Mouse (Mus musculus): ENCODE measurements at regions not wholly inside any gene's neighbourhood (a gene's known extent, or its start where the extent isn't known, plus 50 kb on each side); places are given as distances from the start of the nearest gene placed in this dataset.
A peak's percentile ranks its signal among the peaks of the same experiment; 100 is the strongest.

GRCm38 (mm10) chr15:93832431-93832936 is 236.8 kb upstream of the Prickle1 start:
- Histone ChIP-seq H3K4me2 (ENCODE audit: low read length) (no peak overlapping the region), H3K36me3 (ENCODE audit: control insufficient read depth, insufficient read depth, low read length) (no peaks in the 10 kb centered on the region), H3K27me3 (ENCODE audit: control insufficient read depth, insufficient read depth, low read length) (no peaks in the 10 kb centered on the region), H3K4me3 (replicated peaks; ENCODE audit: low read depth, low read length) (no peak overlapping the region), H3K27ac (replicated peaks; ENCODE audit: low read depth, low read length) (no peak overlapping the region), H3K4me1 (ENCODE audit: control insufficient read depth, insufficient read depth, low read length) (no peaks in the 10 kb centered on the region), H3K9me3 (ENCODE audit: control insufficient read depth, low read length) (no peaks in the 10 kb centered on the region), H3K9ac (replicated peaks; ENCODE audit: low read length) (no peak overlapping the region)
- no peak for DNase-seq
- 89% methylated on average over 14 of the region's 14 CpGs for WGBS
- ATAC-seq (ENCODE audit: low FRiP score, low TSS enrichment): no peak

GRCm38 (mm10) chr15:93831148-93831547 is 235.5 kb upstream of the Prickle1 start:
- H3K9me3 ChIP-seq (ENCODE audit: control insufficient read depth, low read length): no peaks in the 10 kb centered on the region
- H3K4me2 ChIP-seq (ENCODE audit: low read length): no peak overlapping the region
- WGBS: 81% methylated on average over 3 of the region's 3 CpGs
- ATAC-seq (ENCODE audit: low FRiP score, low TSS enrichment): no peak
- H3K27ac ChIP-seq (replicated peaks; ENCODE audit: low read depth, low read length): no peak overlapping the region
- H3K9ac ChIP-seq (replicated peaks; ENCODE audit: low read length): no peak overlapping the region
- no peaks in the 10 kb centered on the region for H3K4me1 ChIP-seq (ENCODE audit: control insufficient read depth, insufficient read depth, low read length)
- DNase-seq: no peak
- no peaks in the 10 kb centered on the region for H3K36me3 ChIP-seq (ENCODE audit: control insufficient read depth, insufficient read depth, low read length)
- no peaks in the 10 kb centered on the region for H3K27me3 ChIP-seq (ENCODE audit: control insufficient read depth, insufficient read depth, low read length)
- H3K4me3 ChIP-seq (replicated peaks; ENCODE audit: low read depth, low read length): no peak overlapping the region

GRCm38 (mm10) chr15:93824729-93825694 is 229.3 kb upstream of the Prickle1 start:
- H3K36me3 ChIP-seq (ENCODE audit: control insufficient read depth, insufficient read depth, low read length): no peaks in the 10 kb centered on the region
- no peak overlapping the region for H3K27ac ChIP-seq (replicated peaks; ENCODE audit: low read depth, low read length)
- no peaks in the 10 kb centered on the region for H3K4me1 ChIP-seq (ENCODE audit: control insufficient read depth, insufficient read depth, low read length)
- H3K27me3 ChIP-seq (ENCODE audit: control insufficient read depth, insufficient read depth, low read length): no peaks in the 10 kb centered on the region
- H3K9me3 ChIP-seq (ENCODE audit: control insufficient read depth, low read length): no peaks in the 10 kb centered on the region
- peak overlapping the region; percentile 8; the same call in 1 of the 2 replicates for H3K4me2 ChIP-seq (ENCODE audit: low read length)
- 71% methylated on average over 28 of the region's 28 CpGs for WGBS
- no peak overlapping the region for H3K9ac ChIP-seq (replicated peaks; ENCODE audit: low read length)
- ATAC-seq (ENCODE audit: low FRiP score, low TSS enrichment) (no peak), DNase-seq (peak; percentile 20)
- no peak overlapping the region for H3K4me3 ChIP-seq (replicated peaks; ENCODE audit: low read depth, low read length)

GRCm38 (mm10) chr15:93821236-93821635 is 225.5 kb upstream of the Prickle1 start:
- H3K4me2 ChIP-seq (ENCODE audit: low read length): no peak overlapping the region
- H3K36me3 ChIP-seq (ENCODE audit: control insufficient read depth, insufficient read depth, low read length): no peaks in the 10 kb centered on the region
- 93% methylated on average over 6 of the region's 6 CpGs for WGBS
- no peak for DNase-seq
- no peaks in the 10 kb centered on the region for H3K9me3 ChIP-seq (ENCODE audit: control insufficient read depth, low read length)
- H3K9ac ChIP-seq (replicated peaks; ENCODE audit: low read length): no peak overlapping the region
- H3K4me3 ChIP-seq (replicated peaks; ENCODE audit: low read depth, low read length): no peak overlapping the region
- H3K27ac ChIP-seq (replicated peaks; ENCODE audit: low read depth, low read length): no peak overlapping the region
- no peaks in the 10 kb centered on the region for H3K27me3 ChIP-seq (ENCODE audit: control insufficient read depth, insufficient read depth, low read length)
- no peaks in the 10 kb centered on the region for H3K4me1 ChIP-seq (ENCODE audit: control insufficient read depth, insufficient read depth, low read length)
- no peak for ATAC-seq (ENCODE audit: low FRiP score, low TSS enrichment)

DNA sequence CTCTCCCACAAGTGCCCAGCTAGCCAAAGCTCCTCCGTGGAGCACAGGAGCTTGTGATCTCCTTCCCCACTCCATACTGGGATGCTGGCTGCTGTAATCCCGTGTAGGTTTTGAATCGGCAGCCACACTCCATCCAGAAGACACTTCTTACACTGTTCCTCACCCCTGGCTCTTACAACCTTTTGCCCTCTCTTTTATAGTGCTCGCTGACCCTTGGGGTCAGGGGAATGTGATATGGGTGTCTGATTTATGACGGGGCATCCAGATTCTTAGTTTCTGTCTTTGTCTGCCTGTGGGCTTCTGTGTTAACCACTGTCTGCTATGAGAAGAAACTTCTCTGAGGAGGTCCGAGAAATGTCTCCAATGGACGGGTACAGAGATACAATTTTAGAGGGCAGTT is 216.3 kb upstream of the Prickle1 start:
- Histone ChIP-seq H3K4me3 (replicated peaks; ENCODE audit: low read depth, low read length) (no peak overlapping the region), H3K9ac (replicated peaks; ENCODE audit: low read length) (no peak overlapping the region), H3K27ac (replicated peaks; ENCODE audit: low read depth, low read length) (no peak overlapping the region), H3K36me3 (ENCODE audit: control insufficient read depth, insufficient read depth, low read length) (no peaks in the 10 kb centered on the region), H3K9me3 (ENCODE audit: control insufficient read depth, low read length) (no peaks in the 10 kb centered on the region), H3K27me3 (ENCODE audit: control insufficient read depth, insufficient read depth, low read length) (no peaks in the 10 kb centered on the region), H3K4me1 (ENCODE audit: control insufficient read depth, insufficient read depth, low read length) (no peaks in the 10 kb centered on the region), H3K4me2 (ENCODE audit: low read length) (no peak overlapping the region)
- DNase-seq (no peak), ATAC-seq (ENCODE audit: low FRiP score, low TSS enrichment) (no peak)
- 79% methylated on average over 7 of the region's 7 CpGs for WGBS

DNA sequence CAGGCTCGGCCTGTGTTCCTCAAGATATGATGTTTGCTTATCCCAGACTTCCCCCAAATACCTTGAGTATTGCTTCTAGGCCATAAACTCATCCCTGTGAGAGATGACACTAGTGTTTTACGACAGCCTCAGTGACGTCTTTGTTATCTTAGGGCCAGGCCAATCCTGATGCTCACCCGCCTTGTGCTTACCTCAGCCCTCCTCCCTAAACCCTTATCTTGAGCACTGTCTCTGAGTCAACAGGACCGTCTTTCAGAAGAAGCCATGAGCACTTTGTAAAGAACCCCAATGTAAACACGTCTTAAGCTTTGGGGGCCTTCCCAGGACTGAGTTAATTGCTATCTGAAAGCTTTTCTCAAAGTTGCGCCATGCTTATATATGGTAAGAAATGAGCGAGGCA is 212.3 kb upstream of the Prickle1 start:
- H3K36me3 ChIP-seq (ENCODE audit: control insufficient read depth, insufficient read depth, low read length): no peaks in the 10 kb centered on the region
- DNase-seq (no peak), ATAC-seq (ENCODE audit: low FRiP score, low TSS enrichment) (no peak)
- 89% methylated on average over 8 of the region's 8 CpGs for WGBS
- no peaks in the 10 kb centered on the region for H3K4me1 ChIP-seq (ENCODE audit: control insufficient read depth, insufficient read depth, low read length)
- H3K9ac ChIP-seq (replicated peaks; ENCODE audit: low read length): no peak overlapping the region
- H3K27ac ChIP-seq (replicated peaks; ENCODE audit: low read depth, low read length): no peak overlapping the region
- no peak overlapping the region for H3K4me2 ChIP-seq (ENCODE audit: low read length)
- H3K9me3 ChIP-seq (ENCODE audit: control insufficient read depth, low read length): no peaks in the 10 kb centered on the region
- H3K4me3 ChIP-seq (replicated peaks; ENCODE audit: low read depth, low read length): no peak overlapping the region
- no peaks in the 10 kb centered on the region for H3K27me3 ChIP-seq (ENCODE audit: control insufficient read depth, insufficient read depth, low read length)

DNA sequence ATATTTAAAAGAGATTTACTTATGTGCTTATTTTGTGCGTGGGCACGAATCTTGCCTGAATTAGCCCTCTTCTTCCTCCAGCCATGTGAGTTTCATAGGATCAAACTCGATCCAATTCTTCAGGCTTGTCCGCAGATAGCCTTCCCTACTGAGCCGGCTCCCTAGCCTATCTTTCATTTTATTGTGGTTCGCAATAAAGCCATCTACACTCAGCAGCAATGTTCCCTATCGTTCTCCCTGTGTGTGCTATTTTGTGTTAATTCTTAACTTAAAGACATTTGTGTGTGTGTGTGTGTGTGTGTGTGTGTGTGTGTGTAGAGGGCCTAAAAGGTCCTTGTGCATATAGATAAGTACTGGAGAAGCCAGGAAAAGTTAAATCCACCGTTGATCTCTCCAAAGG is 211.8 kb upstream of the Prickle1 start:
- H3K4me2 ChIP-seq (ENCODE audit: low read length): no peak overlapping the region
- no peaks in the 10 kb centered on the region for H3K27me3 ChIP-seq (ENCODE audit: control insufficient read depth, insufficient read depth, low read length)
- H3K9me3 ChIP-seq (ENCODE audit: control insufficient read depth, low read length): no peaks in the 10 kb centered on the region
- no peak for ATAC-seq (ENCODE audit: low FRiP score, low TSS enrichment)
- H3K9ac ChIP-seq (replicated peaks; ENCODE audit: low read length): no peak overlapping the region
- no peak overlapping the region for H3K4me3 ChIP-seq (replicated peaks; ENCODE audit: low read depth, low read length)
- DNase-seq: no peak
- no peaks in the 10 kb centered on the region for H3K4me1 ChIP-seq (ENCODE audit: control insufficient read depth, insufficient read depth, low read length)
- WGBS: 92% methylated on average over 8 of the region's 8 CpGs
- H3K36me3 ChIP-seq (ENCODE audit: control insufficient read depth, insufficient read depth, low read length): no peaks in the 10 kb centered on the region
- H3K27ac ChIP-seq (replicated peaks; ENCODE audit: low read depth, low read length): no peak overlapping the region

DNA sequence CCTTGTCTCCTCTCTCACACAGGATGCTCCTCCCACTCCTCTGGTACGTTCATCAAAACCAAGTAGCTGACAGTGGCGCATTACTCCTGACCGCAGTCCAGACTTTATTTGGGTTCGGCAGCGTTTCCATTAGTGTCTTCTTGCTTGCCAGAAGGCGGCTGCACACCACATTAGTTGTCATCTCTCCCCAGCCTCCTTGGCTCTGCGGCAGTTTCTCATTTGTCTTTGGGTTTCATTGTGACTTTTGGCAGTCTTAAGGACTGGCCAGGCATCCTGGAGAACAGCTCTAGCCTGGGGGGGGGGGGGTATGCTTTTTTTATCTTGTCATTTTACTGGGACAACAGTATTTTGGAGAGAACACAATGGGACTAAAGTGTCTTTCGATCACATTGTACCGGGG is 209.0 kb upstream of the Prickle1 start:
- Histone ChIP-seq H3K36me3 (ENCODE audit: control insufficient read depth, insufficient read depth, low read length) (no peaks in the 10 kb centered on the region), H3K9me3 (ENCODE audit: control insufficient read depth, low read length) (no peaks in the 10 kb centered on the region), H3K9ac (replicated peaks; ENCODE audit: low read length) (no peak overlapping the region), H3K4me3 (replicated peaks; ENCODE audit: low read depth, low read length) (no peak overlapping the region), H3K4me2 (ENCODE audit: low read length) (no peak overlapping the region), H3K27ac (replicated peaks; ENCODE audit: low read depth, low read length) (no peak overlapping the region), H3K4me1 (ENCODE audit: control insufficient read depth, insufficient read depth, low read length) (no peaks in the 10 kb centered on the region), H3K27me3 (ENCODE audit: control insufficient read depth, insufficient read depth, low read length) (no peaks in the 10 kb centered on the region)
- no peak for DNase-seq
- 91% methylated on average over 9 of the region's 9 CpGs for WGBS
- ATAC-seq (ENCODE audit: low FRiP score, low TSS enrichment): no peak

GRCm38 (mm10) chr15:93790531-93790930 is 194.8 kb upstream of the Prickle1 start:
- Histone ChIP-seq H3K4me3 (replicated peaks; ENCODE audit: low read depth, low read length) (no peak overlapping the region), H3K27ac (replicated peaks; ENCODE audit: low read depth, low read length) (no peak overlapping the region), H3K36me3 (ENCODE audit: control insufficient read depth, insufficient read depth, low read length) (no peaks in the 10 kb centered on the region), H3K9ac (replicated peaks; ENCODE audit: low read length) (no peak overlapping the region), H3K27me3 (ENCODE audit: control insufficient read depth, insufficient read depth, low read length) (no peaks in the 10 kb centered on the region), H3K9me3 (ENCODE audit: control insufficient read depth, low read length) (no peaks in the 10 kb centered on the region), H3K4me2 (ENCODE audit: low read length) (no peak overlapping the region), H3K4me1 (ENCODE audit: control insufficient read depth, insufficient read depth, low read length) (no peaks in the 10 kb centered on the region)
- WGBS: 90% methylated on average over 9 of the region's 9 CpGs
- no peak for ATAC-seq (ENCODE audit: low FRiP score, low TSS enrichment)
- DNase-seq: no peak
